Mouse (Mus musculus) CH12.LX (cell line): ENCODE results near the gene Prox1. TPM values are rescaled to one million over a fixed set of nuclear protein-coding genes. Genes with fewer than 3 reads are reported as not detected.

Experiments
- DNase-seq: peaks from one replicate; pipeline ENCODE4 v3.0.0-alpha.2; 2013; ENCODE audit errors: extremely low read depth
- H3K27ac ChIP-seq: 2 replicates; pipeline ENCODE4 v1.5.1; 2012; ENCODE audit warnings: low read depth, mild to moderate bottlenecking, control low read depth, moderate library complexity; ENCODE audit not compliant: insufficient read depth
- H3K27me3 ChIP-seq: replicated peaks from 2 replicates; pipeline ENCODE3; 2012; ENCODE audit warnings: inconsistent platforms
- H3K36me3 ChIP-seq, 2 experiments: replicated peaks in 1 of 2; 2 replicates each; pipeline versions ENCODE3 to v1.6.1; 2012; ENCODE audit warnings: inconsistent platforms in 1 of 2, low read length in 1 of 2, mild to moderate bottlenecking in 1 of 2, mixed read lengths in 1 of 2, moderate library complexity in 1 of 2; ENCODE audit not compliant: control insufficient read depth in 1 of 2, insufficient read depth in 1 of 2
- H3K4me1 ChIP-seq, 2 experiments: 2 replicates each; pipeline ENCODE4 v1.6.1; 2012; ENCODE audit warnings: inconsistent platforms in 1 of 2, moderate library complexity in 1 of 2; ENCODE audit not compliant: insufficient read depth in 2 of 2, control insufficient read depth in 1 of 2
- H3K4me2 ChIP-seq: 2 replicates; pipeline ENCODE4 v1.6.1; 2012; ENCODE audit warnings: low read depth, mild to moderate bottlenecking, control low read depth; ENCODE audit not compliant: poor library complexity, insufficient read depth, severe bottlenecking
- H3K4me3 ChIP-seq, 3 experiments: fragments of 150-350 bp in 1 of 3; sonication (generic) in 1 of 3; replicated peaks in 1 of 3; 2 replicates each; pipeline versions ENCODE3 to v1.5.1; 2011 to 2012; ENCODE audit warnings: low read depth in 2 of 3, low read length in 2 of 3, mild to moderate bottlenecking in 2 of 3, moderate library complexity in 2 of 3, control low read depth in 1 of 3, improper control_type of control experiment in 1 of 3, inconsistent platforms in 1 of 3, mixed read lengths in 1 of 3; ENCODE audit not compliant: poor library complexity in 1 of 3
- H3K79me2 ChIP-seq: replicated peaks from 2 replicates; pipeline ENCODE4 v1.6.1; 2012; ENCODE audit warnings: mild to moderate bottlenecking, moderate library complexity; ENCODE audit not compliant: control insufficient read depth, poor library complexity, insufficient read depth, severe bottlenecking; ENCODE audit errors: extremely low read depth
- H3K9ac ChIP-seq: 2 replicates; pipeline ENCODE4 v1.6.1; 2012; ENCODE audit warnings: low read depth, mild to moderate bottlenecking, control low read depth, moderate library complexity; ENCODE audit not compliant: insufficient read depth
- H3K9me3 ChIP-seq: replicated peaks from 2 replicates; pipeline ENCODE3; 2012; ENCODE audit warnings: low read length, inconsistent platforms, mixed read lengths
- CHD2 ChIP-seq: IDR thresholded peaks from 2 replicates; pipeline ENCODE4 v1.6.1; 2011; ENCODE audit warnings: low read length, improper control_type of control experiment
- CTCF ChIP-seq, 2 experiments: IDR thresholded peaks in 1 of 2; conservative IDR thresholded peaks in 1 of 2; 2 replicates each; pipeline ENCODE4 v1.5.1; 2011 to 2012; ENCODE audit warnings: low read depth in 2 of 2, low read length in 2 of 2, improper control_type of control experiment in 1 of 2, inconsistent platforms in 1 of 2, mild to moderate bottlenecking in 1 of 2, moderate library complexity in 1 of 2
- ELF1 ChIP-seq: IDR thresholded peaks from 2 replicates; pipeline ENCODE4 v1.6.1; 2014; ENCODE audit warnings: low read depth, mild to moderate bottlenecking, inconsistent platforms, low read length, improper control_type of control experiment
- GABPA ChIP-seq: IDR thresholded peaks from 2 replicates; pipeline ENCODE4 v1.6.1; 2012; ENCODE audit warnings: low read depth, low read length, improper control_type of control experiment, inconsistent platforms; ENCODE audit not compliant: insufficient replicate concordance
- HCFC1 ChIP-seq: IDR thresholded peaks from 2 replicates; pipeline ENCODE4 v1.6.1; 2012; ENCODE audit warnings: low read depth, mild to moderate bottlenecking, inconsistent platforms, low read length, improper control_type of control experiment
- IRF4 ChIP-seq: IDR thresholded peaks from 2 replicates; pipeline ENCODE4 v1.6.1; 2014; ENCODE audit warnings: low read depth, mild to moderate bottlenecking, inconsistent platforms, low read length, improper control_type of control experiment
- JUN ChIP-seq: IDR thresholded peaks from 2 replicates; pipeline ENCODE4 v1.6.1; 2011; ENCODE audit warnings: low read depth, mild to moderate bottlenecking, low read length, improper control_type of control experiment, moderate library complexity; ENCODE audit not compliant: insufficient read depth
- JUND ChIP-seq: conservative IDR thresholded peaks from 2 replicates; pipeline ENCODE4 v1.6.1; 2011; ENCODE audit warnings: low read depth, low read length, improper control_type of control experiment
- MXI1 ChIP-seq: IDR thresholded peaks from 2 replicates; pipeline ENCODE4 v1.6.1; 2011; ENCODE audit warnings: mild to moderate bottlenecking, low read depth, low read length, improper control_type of control experiment
- MYC ChIP-seq: IDR thresholded peaks from 2 replicates; pipeline ENCODE4 v1.6.1; 2011; ENCODE audit warnings: low read depth, mild to moderate bottlenecking, improper control_type of control experiment, low read length
- NELFE ChIP-seq: IDR thresholded peaks from 2 replicates; pipeline ENCODE4 v1.6.1; 2011; ENCODE audit warnings: low read depth, low read length, improper control_type of control experiment
- PAX5 ChIP-seq: IDR thresholded peaks from 2 replicates; pipeline ENCODE4 v1.6.1; 2012; ENCODE audit warnings: low read length, inconsistent platforms, mixed read lengths
- POLR2AphosphoS2 ChIP-seq: IDR thresholded peaks from 2 replicates; pipeline ENCODE4 v1.6.1; 2011; ENCODE audit warnings: low read depth, low read length, improper control_type of control experiment
- RAD21 ChIP-seq: IDR thresholded peaks from 2 replicates; pipeline ENCODE4 v1.6.1; 2011; ENCODE audit warnings: low read depth, mild to moderate bottlenecking, low read length, improper control_type of control experiment, moderate library complexity
- RCOR1 ChIP-seq: conservative IDR thresholded peaks from 2 replicates; pipeline ENCODE4 v1.6.1; 2012; ENCODE audit warnings: low read depth, mild to moderate bottlenecking, inconsistent platforms, low read length, improper control_type of control experiment
- TCF12 ChIP-seq: IDR thresholded peaks from 2 replicates; pipeline ENCODE4 v1.6.1; 2014; ENCODE audit warnings: low read depth, mild to moderate bottlenecking, inconsistent platforms, low read length, improper control_type of control experiment
- UBTF ChIP-seq: IDR thresholded peaks from 2 replicates; pipeline ENCODE4 v1.6.1; 2012; ENCODE audit warnings: low read depth, mild to moderate bottlenecking, inconsistent platforms, low read length, improper control_type of control experiment, moderate library complexity
- ZMIZ1 ChIP-seq: IDR thresholded peaks from 2 replicates; pipeline ENCODE4 v1.6.1; 2012; ENCODE audit warnings: low read depth, mild to moderate bottlenecking, inconsistent platforms, low read length, improper control_type of control experiment
- ZNF384 ChIP-seq: IDR thresholded peaks from 2 replicates; pipeline ENCODE4 v1.6.1; 2012; ENCODE audit warnings: low read depth, low read length, improper control_type of control experiment, inconsistent platforms
- dilution Hi-C: fragments of 300-500 bp; cut with MboI; formaldehyde crosslinking; loops from 2 replicates; pipeline ENCODE4 v1.14.3; 2020; ENCODE audit warnings: low sequenced_read_pairs; ENCODE audit not compliant: extremely low pct_unique_long_range_greater_than_20kb, extremely low pct_ligation_motif_present
- in situ Hi-C: fragments of 300-500 bp; cut with MboI; formaldehyde crosslinking; loops from 3 replicates; pipeline ENCODE4 v1.14.3; 2019; ENCODE audit warnings: low sequenced_read_pairs, low pct_ligation_motif_present, low pct_unique_long_range_greater_than_20kb, mixed read lengths
- polyA plus RNA-seq: library from polyadenylated mRNA; unstranded; fragments of >175 nt; gene quantifications from 2 replicates; pipeline ENCODE4 v1.2.1, GENCODE M21; 2012; ENCODE audit warnings: low read depth; ENCODE audit not compliant: insufficient read length
- total RNA-seq, 2 experiments: library from RNA; depleted of rRNA; stranded (reverse); fragments of 300-350 nt in 1 of 2; fragments of >200 nt in 1 of 2; gene quantifications; 2 replicates each; pipeline ENCODE4 v1.2.3; 2012 to 2014

Prox1 gene
- total and polyA plus RNA-seq, 3 experiments: 0.04 to 0.27 TPM; not detected in 1

GRCm38 (mm10) chr1:190132897-190133296 is 37.6 kb downstream of the Prox1 start:
- no peaks in the 10 kb centered on the region for H3K9me3 ChIP-seq
- no peak overlapping the region for H3K9ac ChIP-seq
- H3K27me3 ChIP-seq: peaks cover 17% of the 10 kb centered on the region
- H3K4me3 ChIP-seq: no peak overlapping the region
- TF ChIP-seq PAX5 (no peak), NELFE (no peak), JUN (no peak), MXI1 (no peak), JUND (no peak)
- in situ Hi-C loops (no loop called here), dilution Hi-C loops (no loop called here)
- DNase-seq: no peak
- no peaks in the 10 kb centered on the region for H3K36me3 ChIP-seq
- H3K4me1 ChIP-seq: no peaks in the 10 kb centered on the region
- H3K79me2 ChIP-seq: no peaks in the 10 kb centered on the region
- H3K27ac ChIP-seq: no peak overlapping the region
- H3K4me2 ChIP-seq: no peak overlapping the region

GRCm38 (mm10) chr1:190130888-190131287 is 39.6 kb downstream of the Prox1 start:
- H3K79me2 ChIP-seq: no peaks in the 10 kb centered on the region
- no peak overlapping the region for H3K4me3 ChIP-seq
- no peak overlapping the region for H3K4me2 ChIP-seq
- H3K36me3 ChIP-seq: no peaks in the 10 kb centered on the region
- in situ Hi-C loops (no loop called here), dilution Hi-C loops (no loop called here)
- no peak for DNase-seq
- H3K27me3 ChIP-seq: peaks cover 20% of the 10 kb centered on the region
- no peaks in the 10 kb centered on the region for H3K9me3 ChIP-seq
- TF ChIP-seq POLR2AphosphoS2 (no peak), ZNF384 (no peak), ELF1 (no peak), GABPA (no peak), NELFE (no peak), JUND (no peak), RCOR1 (no peak), PAX5 (no peak), RAD21 (no peak), ZMIZ1 (no peak), MYC (no peak), UBTF (no peak), IRF4 (no peak), TCF12 (no peak), HCFC1 (no peak), MXI1 (no peak), CTCF (conservative IDR thresholded peaks at IDR 0.05 in 1 of 2, IDR thresholded peaks at IDR 0.05 in 1 of 2; ENCODE audit: low read depth in 2 of 2, low read length in 2 of 2) (no peak), CHD2 (no peak)
- H3K4me1 ChIP-seq: no peaks in the 10 kb centered on the region
- no peak overlapping the region for H3K9ac ChIP-seq
- no peak overlapping the region for H3K27ac ChIP-seq
